Mouse (Mus musculus): ENCODE measurements at regions not wholly inside any gene's neighbourhood (a gene's known extent, or its start where the extent isn't known, plus 50 kb on each side); places are given as distances from the start of the nearest gene placed in this dataset.

GRCm38 (mm10) chr3:102316151-102316550, 111.7 kb upstream of the Vangl1 start:
- DNase-seq (ENCODE audit: low spot score) = no peak

DNA sequence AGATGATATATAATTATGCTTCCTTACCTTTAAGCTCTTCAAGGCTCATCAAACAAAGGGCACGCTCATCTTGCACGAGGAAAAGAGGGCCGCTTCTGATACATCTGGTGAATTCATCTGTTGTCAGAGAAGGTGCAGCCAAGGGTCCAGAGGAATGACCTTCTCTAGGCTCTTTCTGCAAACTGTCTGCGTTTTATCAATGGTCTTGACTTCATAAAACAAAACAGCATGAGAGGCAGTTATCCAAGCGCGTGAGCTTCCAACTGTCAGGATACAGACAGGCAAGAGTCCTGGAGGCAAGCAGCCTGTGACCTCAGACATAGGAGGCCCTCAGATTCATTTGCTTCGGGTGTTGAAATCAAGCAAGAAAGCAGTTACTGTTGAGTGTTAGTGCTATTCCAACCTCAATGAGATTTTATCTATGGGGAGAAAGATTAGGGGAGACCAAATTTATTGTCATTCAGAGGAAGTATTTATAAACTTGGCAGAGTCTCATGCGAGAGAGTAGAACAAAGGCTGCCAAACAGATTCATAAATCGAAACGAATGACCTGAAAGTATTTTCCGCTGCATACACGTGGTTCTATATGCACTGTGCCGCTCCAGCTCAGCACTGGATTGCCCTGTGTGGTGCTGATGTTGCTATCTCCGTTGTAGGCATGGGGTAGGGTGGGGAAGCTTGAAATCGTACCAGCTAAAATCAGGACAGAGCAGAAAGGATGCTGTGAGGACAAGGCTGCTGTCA, 107.2 kb upstream of the Vangl1 start:
- DNase-seq (ENCODE audit: low spot score) = no peak

- no peak for DNase-seq (ENCODE audit: low spot score)
Observed at GRCm38 (mm10) chr3:102310243-102310642, 105.8 kb upstream of the Vangl1 start.

- DNase-seq (ENCODE audit: low spot score) = peak; percentile 58
Observed at GRCm38 (mm10) chr3:102309756-102310155, 105.3 kb upstream of the Vangl1 start.

DNA sequence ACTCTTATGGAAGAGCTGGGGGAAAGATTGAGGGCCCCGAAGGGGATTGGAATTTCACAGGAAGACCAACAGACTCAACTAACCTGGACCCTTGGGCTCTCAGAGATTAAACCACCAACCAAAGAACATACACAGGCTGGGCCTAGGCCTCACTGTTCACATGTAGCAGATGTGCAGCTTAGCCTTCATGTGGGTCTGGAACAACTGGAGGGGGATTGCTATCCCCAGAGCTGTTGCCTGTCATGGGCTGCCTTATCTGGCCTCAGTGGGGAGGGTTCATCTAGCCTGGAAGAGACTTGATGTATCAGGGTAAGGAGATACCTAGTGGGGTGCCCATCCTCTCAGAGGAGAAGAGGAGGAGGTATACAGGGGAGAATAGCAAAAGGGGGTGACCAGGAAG, 103.2 kb upstream of the Vangl1 start:
- no peak for DNase-seq (ENCODE audit: low spot score)

DNA sequence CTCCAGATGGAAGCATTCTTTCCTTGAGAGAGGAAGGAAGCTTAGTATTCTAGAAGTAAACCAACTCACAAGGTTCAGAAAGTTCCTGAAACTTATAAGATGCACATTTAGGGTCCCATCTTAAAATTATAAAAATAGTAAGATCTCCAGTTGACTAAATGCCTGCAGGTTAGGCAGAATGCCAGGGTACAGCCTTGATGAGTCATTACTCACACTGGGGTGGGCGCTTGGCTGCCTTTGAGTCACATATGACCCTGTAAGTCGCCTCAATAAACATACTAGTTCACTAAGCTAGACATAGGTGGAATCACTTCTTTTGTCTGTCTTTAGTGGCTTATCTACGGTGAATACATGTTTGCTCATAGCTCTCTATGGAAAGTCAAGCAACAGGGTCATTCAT, 87.9 kb upstream of the Vangl1 start:
- no peak for DNase-seq (ENCODE audit: low spot score)

DNA sequence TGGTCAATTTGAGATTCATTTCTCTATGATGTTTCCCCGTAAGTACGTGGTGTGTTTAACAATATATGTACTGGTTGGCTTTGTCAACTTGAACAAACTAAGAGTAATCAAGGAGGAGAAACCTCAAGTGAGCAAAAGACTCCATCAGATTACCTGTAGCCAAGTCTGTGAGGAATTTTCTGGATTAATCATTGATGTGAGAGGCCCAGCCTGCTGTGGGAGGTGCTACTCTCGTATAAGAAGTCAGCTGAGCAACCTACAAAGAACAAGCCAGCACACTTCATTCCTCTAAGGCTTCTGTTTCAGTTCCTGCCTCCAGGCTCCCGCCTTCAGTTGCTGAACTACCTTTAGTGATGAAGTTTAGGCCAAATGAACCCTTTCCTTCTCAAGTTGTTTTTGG, 77.5 kb upstream of the Vangl1 start:
- DNase-seq (ENCODE audit: low spot score) = no peak

- peak; percentile 13 for DNase-seq (ENCODE audit: low spot score)
Observed at GRCm38 (mm10) chr3:102276758-102277157, 72.3 kb upstream of the Vangl1 start.

DNA sequence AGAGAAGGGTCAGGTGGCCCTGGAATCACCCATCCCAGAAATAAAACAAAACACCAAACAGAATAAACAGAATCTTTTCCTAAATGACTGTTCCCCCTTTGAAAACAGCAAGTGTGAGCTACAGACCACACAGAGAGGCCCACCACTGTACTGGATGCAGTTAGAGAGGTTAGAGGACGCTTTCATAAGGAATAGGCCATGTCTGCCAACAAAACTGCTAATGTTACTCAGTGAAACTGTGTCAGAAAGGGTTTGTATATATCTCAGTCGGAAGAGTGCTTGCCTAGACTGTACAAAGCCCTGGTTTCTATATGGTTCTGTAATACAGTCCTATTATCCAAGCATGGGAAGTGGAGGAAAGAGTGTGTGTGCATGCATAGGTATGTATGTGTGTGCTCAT, 71.8 kb upstream of the Vangl1 start:
- DNase-seq (ENCODE audit: low spot score) = no peak

DNA sequence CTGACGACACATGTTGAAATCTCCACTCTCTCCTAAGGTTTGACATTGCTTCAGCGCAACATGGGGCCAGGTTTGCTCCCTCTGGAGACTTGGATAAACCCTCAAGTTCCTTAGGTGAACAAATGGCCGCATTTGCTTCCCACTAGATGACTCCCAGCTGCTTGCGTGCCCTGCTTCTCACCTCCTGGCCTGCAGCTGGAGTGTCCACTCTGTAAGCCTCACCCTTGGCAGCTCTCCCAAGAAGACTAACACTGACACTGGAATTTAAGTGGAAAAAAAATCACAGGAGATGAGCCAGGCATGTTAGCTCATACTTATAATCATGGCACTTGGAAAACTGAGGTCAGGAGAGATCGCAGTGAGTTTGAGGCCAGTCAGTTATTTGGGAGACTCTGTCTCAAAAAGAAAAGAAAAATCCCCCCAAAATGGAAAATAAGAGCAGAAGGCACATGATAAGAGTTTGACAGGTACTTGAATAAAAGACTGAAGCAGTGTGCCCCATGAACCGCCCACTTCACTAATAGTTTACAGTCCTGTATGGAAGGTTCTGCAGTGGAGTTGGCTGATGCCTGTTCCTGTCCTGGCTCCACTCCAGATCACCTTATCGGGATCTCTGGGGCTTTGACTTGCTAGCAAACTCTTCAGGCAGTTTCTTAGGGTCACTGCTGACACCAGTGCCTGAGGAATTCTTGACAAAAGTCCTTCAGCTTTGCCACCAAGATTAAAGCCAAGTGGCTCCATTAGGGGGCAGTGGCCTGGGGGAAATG, 70.9 kb upstream of the Vangl1 start:
- DNase-seq (ENCODE audit: low spot score) = peak; percentile 47

GRCm38 (mm10) chr3:102270779-102271178, 66.3 kb upstream of the Vangl1 start:
- no peak for DNase-seq (ENCODE audit: low spot score)

DNA sequence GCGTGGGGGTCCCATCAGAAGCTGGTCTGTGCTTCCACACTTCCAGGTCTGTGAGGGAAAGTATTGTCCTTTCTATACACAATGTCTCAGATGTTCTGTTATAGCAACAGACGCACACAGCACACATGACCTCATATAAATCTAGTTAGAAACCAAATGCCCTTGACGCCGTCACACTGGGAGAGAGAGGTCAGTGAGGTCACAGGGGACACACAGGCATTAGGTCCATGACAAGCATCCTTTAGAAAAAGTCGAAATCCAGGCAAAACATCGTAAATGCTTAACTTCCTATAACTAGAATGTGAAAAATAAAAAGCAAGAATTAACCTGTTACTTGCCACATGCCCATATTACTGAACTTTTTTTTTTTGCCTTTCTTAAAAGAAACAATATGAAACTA, 65.8 kb upstream of the Vangl1 start:
- no peak for DNase-seq (ENCODE audit: low spot score)

GRCm38 (mm10) chr3:102266136-102266535, 61.6 kb upstream of the Vangl1 start:
- no peak for DNase-seq (ENCODE audit: low spot score)

GRCm38 (mm10) chr3:102265146-102265545, 60.7 kb upstream of the Vangl1 start:
- no peak for DNase-seq (ENCODE audit: low spot score)

- no peak for DNase-seq (ENCODE audit: low spot score)
Observed at GRCm38 (mm10) chr3:102263326-102263725, 58.8 kb upstream of the Vangl1 start.

GRCm38 (mm10) chr3:102262665-102263064, 58.2 kb upstream of the Vangl1 start:
- DNase-seq (ENCODE audit: low spot score) = no peak

- DNase-seq (ENCODE audit: low spot score) = no peak
Observed at GRCm38 (mm10) chr3:102261517-102261916, 57.0 kb upstream of the Vangl1 start.
